Mouse (Mus musculus): ENCODE results near the gene Tnfrsf17.

GRCm38 (mm10) chr16:11359919-11360318 lies 46.3 kb downstream of the Tnfrsf17 start:
- TF ChIP-seq CTCF (IDR thresholded peaks at IDR 0.05; ENCODE audit: low read depth, low read length) (no peak), POLR2A (IDR thresholded peaks at IDR 0.05; ENCODE audit: extremely low read depth, insufficient read depth, low read length) (no peak)
